Mouse (Mus musculus): ENCODE measurements around the gene Rfc4.

DNA sequence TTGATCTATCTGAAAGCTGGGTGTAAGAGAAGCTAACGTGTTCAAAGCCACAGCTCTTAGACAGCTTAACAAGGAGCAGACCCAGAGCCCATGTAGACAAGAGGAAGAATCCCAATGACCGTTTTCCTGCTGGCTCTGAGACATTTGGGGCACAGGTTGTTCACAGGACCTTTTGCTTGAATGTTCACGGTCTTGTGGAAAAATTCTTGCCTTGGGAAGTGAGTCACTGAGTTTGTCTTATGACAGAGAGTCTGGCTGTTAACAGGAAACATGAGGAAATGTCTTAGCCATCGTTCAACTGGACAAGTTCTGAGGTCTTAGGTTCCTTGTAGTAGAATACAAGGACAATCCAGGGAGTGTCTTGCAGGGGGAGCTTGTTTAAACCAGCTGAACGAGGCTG is 39.5 kb upstream of the Rfc4 start:
- no peak for TF ChIP-seq CTCF (IDR thresholded peaks at IDR 0.05; ENCODE audit: extremely low read depth, insufficient read length, insufficient replicate concordance, low read depth, low read length)
- TF ChIP-seq POLR2A (IDR thresholded peaks at IDR 0.05; ENCODE audit: low read depth, low read length), result no peak

Measured in small intestine, adult 2 months (tissue).